Mouse (Mus musculus) myocyte (in vitro differentiated cells): ENCODE measurements around the gene Dnajc17.

Source experiments
- CEBPB ChIP-seq: IDR thresholded peaks from 2 replicates; pipeline ENCODE4 v1.6.1; 2011; ENCODE audit warnings: mild to moderate bottlenecking, moderate library complexity; ENCODE audit not compliant: poor library complexity, insufficient read depth, severe bottlenecking
- E2F4 ChIP-seq: IDR thresholded peaks from one replicate; pipeline ENCODE4 v1.6.1; 2011; ENCODE audit warnings: mild to moderate bottlenecking, control low read depth, moderate library complexity; ENCODE audit not compliant: insufficient read depth
- MAX ChIP-seq: IDR thresholded peaks from one replicate; pipeline ENCODE4 v1.6.1; 2011; ENCODE audit warnings: low read depth, mild to moderate bottlenecking, control low read depth
- MYOG ChIP-seq, 3 experiments: IDR thresholded peaks; one replicate each; pipeline ENCODE4 v1.6.1; 2011; ENCODE audit warnings: control low read depth in 2 of 3, low read depth in 2 of 3, mild to moderate bottlenecking in 2 of 3; ENCODE audit not compliant: insufficient read length in 2 of 3, control insufficient read depth in 1 of 3, insufficient read depth in 1 of 3
- POLR2A ChIP-seq: IDR thresholded peaks from one replicate; pipeline ENCODE4 v1.6.1; 2011; ENCODE audit warnings: low read depth, mild to moderate bottlenecking, control low read depth, moderate library complexity; ENCODE audit not compliant: insufficient read length
- POLR2AphosphoS2 ChIP-seq: IDR thresholded peaks from one replicate; pipeline ENCODE4 v1.6.1; 2011; ENCODE audit warnings: low read depth, control low read depth; ENCODE audit not compliant: insufficient read length
- REST ChIP-seq: IDR thresholded peaks from one replicate; pipeline ENCODE4 v1.6.1; 2011; ENCODE audit warnings: mild to moderate bottlenecking, control low read depth, moderate library complexity; ENCODE audit not compliant: insufficient read depth, insufficient read length
- SRF ChIP-seq: IDR thresholded peaks from one replicate; pipeline ENCODE4 v1.6.1; 2011; ENCODE audit warnings: low read depth; ENCODE audit not compliant: control insufficient read depth, insufficient read length
- TCF12 ChIP-seq: IDR thresholded peaks from one replicate; pipeline ENCODE4 v1.6.1; 2011; ENCODE audit warnings: mild to moderate bottlenecking, control low read depth; ENCODE audit not compliant: poor library complexity, insufficient read depth, severe bottlenecking
- TCF3 ChIP-seq: IDR thresholded peaks from one replicate; pipeline ENCODE4 v1.6.1; 2011; ENCODE audit warnings: low read depth, control low read depth; ENCODE audit not compliant: insufficient read length
- USF1 ChIP-seq: IDR thresholded peaks from one replicate; pipeline ENCODE4 v1.6.1; 2011; ENCODE audit warnings: low read depth, mild to moderate bottlenecking, control low read depth, moderate library complexity

DNA sequence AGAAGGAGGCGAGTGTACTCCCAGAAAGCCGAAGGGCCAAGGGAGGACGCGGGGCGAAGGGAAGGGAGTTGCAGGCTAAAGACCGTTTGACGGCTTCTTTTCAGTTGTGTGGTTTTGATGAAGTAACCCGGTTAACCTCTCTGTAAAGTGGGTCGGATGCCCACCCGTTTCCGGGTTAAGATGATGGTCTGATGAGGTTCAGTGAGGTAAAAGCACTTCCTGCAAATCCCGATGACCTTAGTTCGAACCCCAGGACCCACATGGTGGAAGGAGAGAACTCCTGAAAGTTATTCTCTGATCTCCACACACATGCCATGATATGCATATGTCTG is 547 bp upstream of the Dnajc17 start:
- TF ChIP-seq SRF (no peak), POLR2AphosphoS2 (no peak), POLR2A (no peak), E2F4 (no peak), USF1 (no peak), TCF3 (no peak), CEBPB (no peak), MAX (no peak), TCF12 (no peak), MYOG (IDR thresholded peaks at IDR 0.05; ENCODE audit: control insufficient read depth in 1 of 3, insufficient read depth in 1 of 3, insufficient read length in 2 of 3, low read depth in 2 of 3) (no peak), REST (no peak)
